Mouse (Mus musculus): ENCODE measurements around the gene Pax5. TPM values are rescaled to one million over a fixed set of nuclear protein-coding genes. Genes with fewer than 3 reads are reported as not detected.
A peak's percentile ranks its signal among the peaks of the same experiment; 100 is the strongest.

Gene Pax5
- polyA plus RNA-seq, 1 experiment from 2014 or later = 0.06 TPM

- Histone ChIP-seq H3K27me3 (replicated peaks) (peaks cover 98% of the 10 kb centered on the region), H3K4me2 (peak overlapping the region; percentile 68), H3K9me3 (replicated peaks) (no peaks in the 10 kb centered on the region), H3K36me3 (no peaks in the 10 kb centered on the region), H3K9ac (no peak overlapping the region), H3K4me1 (peaks cover 16% of the 10 kb centered on the region), H3K4me3 (peak overlapping the region; percentile 39), H3K27ac (no peak overlapping the region)
- 2% methylated on average over 65 of the region's 66 CpGs for WGBS (ENCODE audit: insufficient replicate concordance)
- no peak for ATAC-seq
Measured at GRCm38 (mm10) chr4:44703686-44704368, 6.5 kb downstream of the Pax5 start.

DNA sequence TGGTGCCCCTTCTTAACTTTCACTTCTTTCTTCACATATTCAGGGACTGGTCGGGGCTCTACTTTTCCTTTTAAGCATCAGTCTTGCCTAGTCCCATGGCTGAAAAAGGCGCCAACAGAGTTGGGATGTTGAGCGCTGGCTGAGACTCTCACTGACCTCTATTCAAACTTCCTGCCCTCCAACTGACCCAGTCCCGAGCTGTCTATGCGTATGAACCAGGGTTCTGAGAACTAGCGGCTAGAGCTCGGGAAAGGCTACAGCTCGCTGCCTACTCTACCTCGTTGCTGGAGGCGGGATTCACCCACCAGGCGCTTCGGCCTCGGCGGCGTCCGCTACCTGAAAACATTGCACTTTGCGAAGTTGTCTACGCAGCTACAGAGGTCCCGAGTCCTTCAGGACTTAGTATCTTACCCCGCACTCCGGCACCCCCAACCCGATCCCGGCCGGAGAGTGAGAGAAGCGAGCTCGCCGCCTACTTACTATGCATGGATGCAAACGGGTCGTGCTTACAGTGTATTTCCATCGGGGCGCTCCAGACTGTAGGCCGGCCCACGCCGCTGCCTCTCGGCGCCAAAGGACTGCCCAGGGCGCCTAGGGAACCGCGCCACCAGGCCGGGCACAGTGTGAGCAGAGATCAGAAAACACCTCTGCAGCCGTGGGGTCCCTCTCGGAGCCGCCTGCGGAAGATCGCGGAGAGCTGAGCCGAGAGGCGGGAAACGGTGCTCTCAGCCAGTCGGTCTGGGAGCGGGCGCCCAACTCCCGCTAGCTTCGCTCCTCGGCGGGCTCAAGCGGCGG lies 7.2 kb downstream of the Pax5 start:
- no peak overlapping the region for H3K9ac ChIP-seq

DNA sequence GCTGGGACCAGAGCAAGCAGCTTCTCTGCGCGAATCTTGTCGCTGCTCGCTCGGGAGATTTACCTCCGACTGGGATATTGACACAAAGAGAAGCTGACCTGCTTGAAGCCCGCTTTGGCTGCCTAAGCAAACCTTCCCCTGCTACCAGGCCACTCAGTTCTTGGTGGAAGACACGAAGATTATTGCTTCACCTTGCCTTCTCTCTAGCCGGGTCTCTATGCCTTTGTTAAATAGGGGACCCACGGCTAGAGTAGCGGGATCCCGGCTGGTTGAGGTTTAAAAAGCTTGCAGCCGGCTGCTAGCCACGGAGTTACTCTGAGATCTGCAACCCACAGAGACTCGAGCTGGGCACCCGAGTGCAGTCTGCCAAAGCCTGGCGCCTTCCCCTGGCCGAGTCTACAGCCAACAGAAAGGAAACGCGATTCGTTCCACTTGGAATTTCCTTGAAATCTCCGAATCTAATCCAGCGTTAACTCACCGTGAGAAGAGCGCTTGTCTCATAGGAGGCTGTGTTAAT lies 8.2 kb downstream of the Pax5 start:
- WGBS (ENCODE audit: insufficient replicate concordance) = 4% methylated on average over 25 of the region's 25 CpGs
- Histone ChIP-seq H3K27me3 (replicated peaks) (peaks cover 95% of the 10 kb centered on the region), H3K9ac (no peak overlapping the region), H3K27ac (no peak overlapping the region), H3K4me1 (peaks cover 16% of the 10 kb centered on the region), H3K4me2 (no peak overlapping the region), H3K4me3 (no peak overlapping the region), H3K9me3 (replicated peaks) (no peaks in the 10 kb centered on the region), H3K36me3 (no peaks in the 10 kb centered on the region)
- no peak for ATAC-seq

More for the DNA sequence above, 7.2 kb downstream of the Pax5 start:
- H3K4me3 ChIP-seq = peak overlapping the region; percentile 39
- H3K9me3 ChIP-seq (replicated peaks) = no peaks in the 10 kb centered on the region
- H3K27ac ChIP-seq = no peak overlapping the region
- ATAC-seq = no peak
- WGBS (ENCODE audit: insufficient replicate concordance) = 4% methylated on average over 58 of the region's 58 CpGs
- no peaks in the 10 kb centered on the region for H3K36me3 ChIP-seq
- peak overlapping the region; percentile 68 for H3K4me2 ChIP-seq
- peaks cover 98% of the 10 kb centered on the region for H3K27me3 ChIP-seq (replicated peaks)
- H3K4me1 ChIP-seq = peaks cover 16% of the 10 kb centered on the region

DNA sequence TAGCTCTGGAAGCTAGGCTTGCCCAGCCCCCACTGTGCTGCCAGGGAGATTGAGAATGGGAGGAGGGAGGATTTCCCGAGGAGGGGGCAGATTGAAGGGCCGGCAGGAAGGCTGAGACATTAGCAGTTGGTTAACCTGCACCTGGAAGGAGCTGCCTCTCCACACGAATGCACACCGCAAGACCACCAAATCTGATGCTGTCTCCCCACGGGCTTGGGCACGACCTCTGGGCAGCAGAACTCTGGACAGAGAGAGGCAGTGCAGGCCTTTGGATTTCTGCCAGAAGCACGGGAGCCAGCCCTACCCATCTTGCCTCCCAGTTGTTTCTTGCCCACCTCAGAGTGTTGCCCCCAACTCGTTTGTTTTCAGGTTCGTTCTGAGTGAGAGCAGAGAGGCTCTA lies 8.8 kb downstream of the Pax5 start:
- peaks cover 95% of the 10 kb centered on the region for H3K27me3 ChIP-seq (replicated peaks)
- H3K27ac ChIP-seq = no peak overlapping the region
- no peak overlapping the region for H3K4me2 ChIP-seq
- H3K9me3 ChIP-seq (replicated peaks) = no peaks in the 10 kb centered on the region
- no peak overlapping the region for H3K9ac ChIP-seq
- H3K36me3 ChIP-seq = no peaks in the 10 kb centered on the region
- WGBS (ENCODE audit: insufficient replicate concordance) = 4% methylated on average over 9 of the region's 9 CpGs
- no peak for ATAC-seq
- peaks cover 16% of the 10 kb centered on the region for H3K4me1 ChIP-seq
- no peak overlapping the region for H3K4me3 ChIP-seq

GRCm38 (mm10) chr4:44696676-44697075 lies 13.6 kb downstream of the Pax5 start:
- no peak overlapping the region for H3K4me2 ChIP-seq
- H3K27me3 ChIP-seq (replicated peaks) = peaks cover 73% of the 10 kb centered on the region
- no peak overlapping the region for H3K4me3 ChIP-seq
- H3K4me1 ChIP-seq = no peaks in the 10 kb centered on the region
- ATAC-seq = no peak
- no peak overlapping the region for H3K27ac ChIP-seq
- no peaks in the 10 kb centered on the region for H3K9me3 ChIP-seq (replicated peaks)
- no peak overlapping the region for H3K9ac ChIP-seq
- no peaks in the 10 kb centered on the region for H3K36me3 ChIP-seq

DNA sequence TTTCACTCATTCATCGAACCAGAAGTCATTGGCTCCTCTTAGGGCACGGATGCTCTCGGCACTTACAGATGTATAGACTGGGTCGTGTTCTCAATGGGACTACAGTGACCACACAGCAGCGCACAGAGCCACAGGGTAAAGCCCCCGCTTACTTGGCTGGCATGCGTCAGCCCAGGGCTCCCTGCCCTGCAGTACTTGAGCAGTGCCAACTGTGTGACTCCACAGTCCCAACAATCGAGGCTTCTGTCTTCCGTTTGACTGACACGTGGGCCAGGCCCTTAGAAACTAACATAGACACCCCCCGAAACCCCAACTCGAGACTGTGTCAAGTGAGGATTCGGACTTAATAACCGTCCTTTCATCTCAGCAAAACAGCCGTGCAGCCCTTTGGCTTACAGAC lies 15.9 kb downstream of the Pax5 start:
- peaks cover 54% of the 10 kb centered on the region for H3K27me3 ChIP-seq (replicated peaks)
- 65% methylated on average over 15 of the region's 15 CpGs for WGBS (ENCODE audit: insufficient replicate concordance)

GRCm38 (mm10) chr4:44685582-44685981 lies 24.7 kb downstream of the Pax5 start:
- 0 out of 2 replicates have a peak, but pooled peaks cover 19% of the 10 kb centered on the region for H3K27me3 ChIP-seq (replicated peaks)
- 51% methylated on average over 6 of the region's 6 CpGs for WGBS (ENCODE audit: insufficient replicate concordance)
- no peak for ATAC-seq

More for the DNA sequence above, 15.9 kb downstream of the Pax5 start:
- Histone ChIP-seq H3K9ac (no peak overlapping the region), H3K4me1 (no peaks in the 10 kb centered on the region), H3K4me3 (no peak overlapping the region), H3K27ac (no peak overlapping the region), H3K4me2 (no peak overlapping the region), H3K9me3 (replicated peaks) (no peaks in the 10 kb centered on the region), H3K36me3 (no peaks in the 10 kb centered on the region)
- no peak for ATAC-seq

GRCm38 (mm10) chr4:44680242-44680897 lies 29.9 kb downstream of the Pax5 start:
- Histone ChIP-seq H3K4me1 (no peaks in the 10 kb centered on the region), H3K4me3 (no peak overlapping the region), H3K36me3 (no peaks in the 10 kb centered on the region), H3K9ac (no peak overlapping the region), H3K4me2 (no peak overlapping the region), H3K27ac (no peak overlapping the region), H3K27me3 (replicated peaks) (peaks cover 11% of the 10 kb centered on the region; the same call in 1 of the 2 replicates), H3K9me3 (replicated peaks) (no peaks in the 10 kb centered on the region)
- ATAC-seq = no peak
- 38% methylated on average over 6 of the region's 6 CpGs for WGBS (ENCODE audit: insufficient replicate concordance)

More at GRCm38 (mm10) chr4:44685582-44685981, 24.7 kb downstream of the Pax5 start:
- Histone ChIP-seq H3K27ac (no peak overlapping the region), H3K9me3 (replicated peaks) (no peaks in the 10 kb centered on the region), H3K4me2 (no peak overlapping the region), H3K9ac (no peak overlapping the region), H3K4me3 (no peak overlapping the region), H3K4me1 (no peaks in the 10 kb centered on the region), H3K36me3 (no peaks in the 10 kb centered on the region)

DNA sequence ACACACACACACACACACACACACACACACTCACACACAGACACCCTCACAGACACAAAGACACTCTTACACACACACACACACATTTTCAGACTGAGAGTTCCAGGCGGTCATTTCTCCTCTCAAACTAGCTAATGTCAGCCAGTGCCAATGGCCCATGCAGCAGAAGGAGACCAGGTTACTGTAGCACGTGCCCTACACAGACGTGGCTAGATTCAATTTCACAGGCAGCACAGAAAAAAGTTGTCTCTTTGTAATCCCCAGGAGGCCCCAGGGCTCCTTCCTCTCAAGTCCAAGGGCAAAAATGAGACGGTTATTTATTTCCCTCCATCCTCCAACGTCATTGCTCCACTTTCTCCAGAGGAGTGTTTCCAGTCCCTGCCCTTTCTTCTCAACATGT lies 31.6 kb downstream of the Pax5 start:
- no peak for ATAC-seq
- 47% methylated on average over 5 of the region's 5 CpGs for WGBS (ENCODE audit: insufficient replicate concordance)
- H3K9me3 ChIP-seq (replicated peaks) = no peaks in the 10 kb centered on the region
- peaks cover 15% of the 10 kb centered on the region; the same call in 1 of the 2 replicates for H3K27me3 ChIP-seq (replicated peaks)
- H3K9ac ChIP-seq = no peak overlapping the region
- no peak overlapping the region for H3K27ac ChIP-seq
- no peaks in the 10 kb centered on the region for H3K36me3 ChIP-seq
- no peak overlapping the region for H3K4me2 ChIP-seq
- no peaks in the 10 kb centered on the region for H3K4me1 ChIP-seq
- no peak overlapping the region for H3K4me3 ChIP-seq

- Histone ChIP-seq H3K9me3 (replicated peaks) (no peaks in the 10 kb centered on the region), H3K27me3 (replicated peaks) (peaks cover 16% of the 10 kb centered on the region; the same call in 1 of the 2 replicates), H3K36me3 (no peaks in the 10 kb centered on the region), H3K4me1 (no peaks in the 10 kb centered on the region), H3K4me2 (no peak overlapping the region), H3K4me3 (no peak overlapping the region), H3K9ac (no peak overlapping the region), H3K27ac (no peak overlapping the region)
- no peak for ATAC-seq
- 51% methylated on average over 3 of the region's 3 CpGs for WGBS (ENCODE audit: insufficient replicate concordance)
Measured at GRCm38 (mm10) chr4:44678026-44678425, 32.3 kb downstream of the Pax5 start.

DNA sequence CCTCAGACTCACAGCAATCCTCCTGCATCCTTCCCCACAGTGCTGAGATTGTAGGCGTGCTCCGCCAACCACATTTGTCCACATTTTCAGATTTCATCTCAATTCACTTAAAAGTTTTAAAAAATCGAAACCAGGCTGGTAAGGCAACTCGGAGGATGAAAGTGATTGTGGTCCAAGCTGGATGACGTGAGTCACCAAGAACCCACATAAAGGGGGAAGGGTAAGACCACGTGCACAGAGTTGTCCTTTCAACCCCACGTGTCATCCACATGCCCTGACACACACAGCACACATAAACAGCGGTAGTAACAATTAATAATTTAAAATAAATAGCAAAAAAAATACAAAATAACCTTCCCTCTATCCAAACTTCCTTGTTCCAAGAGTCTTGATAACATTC lies 35.3 kb downstream of the Pax5 start:
- H3K9me3 ChIP-seq (replicated peaks) = no peaks in the 10 kb centered on the region
- H3K9ac ChIP-seq = no peak overlapping the region
- no peak for ATAC-seq
- peaks cover 29% of the 10 kb centered on the region; the same call in 1 of the 2 replicates for H3K27me3 ChIP-seq (replicated peaks)
- H3K4me3 ChIP-seq = no peak overlapping the region
- no peak overlapping the region for H3K4me2 ChIP-seq
- H3K27ac ChIP-seq = no peak overlapping the region
- H3K36me3 ChIP-seq = no peaks in the 10 kb centered on the region
- H3K4me1 ChIP-seq = no peaks in the 10 kb centered on the region
- 63% methylated on average over 8 of the region's 8 CpGs for WGBS (ENCODE audit: insufficient replicate concordance)

GRCm38 (mm10) chr4:44673726-44674125 lies 36.6 kb downstream of the Pax5 start:
- Histone ChIP-seq H3K27ac (no peak overlapping the region), H3K36me3 (no peaks in the 10 kb centered on the region), H3K9ac (no peak overlapping the region), H3K4me1 (no peaks in the 10 kb centered on the region), H3K4me2 (no peak overlapping the region), H3K9me3 (replicated peaks) (no peaks in the 10 kb centered on the region), H3K27me3 (replicated peaks) (peaks cover 29% of the 10 kb centered on the region; the same call in 1 of the 2 replicates), H3K4me3 (no peak overlapping the region)
- WGBS (ENCODE audit: insufficient replicate concordance) = 39% methylated on average over 9 of the region's 9 CpGs
- no peak for ATAC-seq

Measured in liver, embryonic 12.5 days (tissue).